Mouse (Mus musculus): ENCODE measurements around the gene Nat10.

The Nat10 gene

GRCm38 (mm10) chr2:103760906-103761716 is at the start of gene Nat10:
Gene Nat10, minus strand, starts transcription at chr2:103761270.
- peak; percentile 98 for DNase-seq (ENCODE audit: low read depth, low spot score)

- peak; percentile 98 for DNase-seq (ENCODE audit: low read depth, low spot score)
Observed at GRCm38 (mm10) chr2:103810412-103810811, 49.3 kb upstream of the Nat10 start.

GRCm38 (mm10) chr2:103808466-103808865 is 47.4 kb upstream of the Nat10 start:
- DNase-seq (ENCODE audit: low read depth, low spot score), result no peak

- DNase-seq (ENCODE audit: low read depth, low spot score), result no peak
Observed at GRCm38 (mm10) chr2:103803770-103804530, 42.9 kb upstream of the Nat10 start.

GRCm38 (mm10) chr2:103802422-103802821 is 41.4 kb upstream of the Nat10 start:
- no peak for DNase-seq (ENCODE audit: low read depth, low spot score)

GRCm38 (mm10) chr2:103797491-103798009 is 36.5 kb upstream of the Nat10 start, which contains the start of gene Caprin1:
Gene Caprin1, minus strand, starts transcription at chr2:103797649.
- peak; percentile 95 for DNase-seq (ENCODE audit: low read depth, low spot score)

GRCm38 (mm10) chr2:103796861-103797466 is 35.9 kb upstream of the Nat10 start:
- DNase-seq (ENCODE audit: low read depth, low spot score), result peak; percentile 80

- DNase-seq (ENCODE audit: low read depth, low spot score), result peak; percentile 81
Observed at GRCm38 (mm10) chr2:103796211-103796860, 35.3 kb upstream of the Nat10 start.

- peak; percentile 91 for DNase-seq (ENCODE audit: low read depth, low spot score)
Observed at GRCm38 (mm10) chr2:103795843-103796210, 34.8 kb upstream of the Nat10 start.

- peak; percentile 55 for DNase-seq (ENCODE audit: low read depth, low spot score)
Observed at GRCm38 (mm10) chr2:103792009-103792408, 30.9 kb upstream of the Nat10 start.

- no peak for DNase-seq (ENCODE audit: low read depth, low spot score)
Observed at GRCm38 (mm10) chr2:103785735-103786134, 24.7 kb upstream of the Nat10 start.

- peak; percentile 67 for DNase-seq (ENCODE audit: low read depth, low spot score)
Observed at GRCm38 (mm10) chr2:103784621-103785020, 23.6 kb upstream of the Nat10 start.

- DNase-seq (ENCODE audit: low read depth, low spot score), result no peak
Observed at GRCm38 (mm10) chr2:103762492-103762891, 1.4 kb upstream of the Nat10 start.

- DNase-seq (ENCODE audit: low read depth, low spot score), result no peak
Observed at GRCm38 (mm10) chr2:103761993-103762392, 923 bp upstream of the Nat10 start.

- DNase-seq (ENCODE audit: low read depth, low spot score), result peak; percentile 55
Observed at GRCm38 (mm10) chr2:103760421-103760820, 649 bp downstream of the Nat10 start.

GRCm38 (mm10) chr2:103755458-103756085 is 5.5 kb downstream of the Nat10 start:
- DNase-seq (ENCODE audit: low read depth, low spot score), result no peak

GRCm38 (mm10) chr2:103754614-103755013 is 6.5 kb downstream of the Nat10 start:
- no peak for DNase-seq (ENCODE audit: low read depth, low spot score)

GRCm38 (mm10) chr2:103751771-103752170 is 9.3 kb downstream of the Nat10 start:
- no peak for DNase-seq (ENCODE audit: low read depth, low spot score)

GRCm38 (mm10) chr2:103749091-103749490 is 12.0 kb downstream of the Nat10 start:
- no peak for DNase-seq (ENCODE audit: low read depth, low spot score)

- DNase-seq (ENCODE audit: low read depth, low spot score), result no peak
Observed at GRCm38 (mm10) chr2:103747891-103748290, 13.2 kb downstream of the Nat10 start.

GRCm38 (mm10) chr2:103746761-103747160 is 14.3 kb downstream of the Nat10 start:
- DNase-seq (ENCODE audit: low read depth, low spot score), result no peak

Measured in R1 (cell line).